ENCODE assay signal across 8 mouse cellular contexts in genomic region chr4:155624338-155625291, GRCm38 (mm10). TPM values are rescaled to one million over a fixed set of nuclear protein-coding genes. Genes with fewer than 3 reads are reported as not detected.
A peak's percentile ranks its signal among the peaks of the same experiment; 100 is the strongest.
DNase-seq lines count a peak whose midpoint lies in the region; ATAC-seq lines count a peak whose summit lies in the region.

TSS of gene Cdk11b (plus strand) at chr4:155624854.

- peak within 1 kb of the TSS; percentile 78 for H3K4me2 ChIP-seq in kidney, embryonic 15.5 days

- H3K4me3 ChIP-seq in heart, embryonic 10.5 days: peak within 1 kb of the TSS; percentile 96
- H3K4me3 ChIP-seq in kidney, embryonic 15.5 days (replicated peaks): peak within 1 kb of the TSS; percentile 91

- H3K9ac ChIP-seq in kidney, embryonic 15.5 days: peak within 1 kb of the TSS; percentile 82

- DNase-seq in B cell, adult 2 months: peak; percentile 93 to 94
- peak; percentile 100 for DNase-seq in brain, adult 2 months (ENCODE audit: low read depth, low spot score)
- DNase-seq in heart, embryonic 10.5 days (ENCODE audit: low spot score): peak; percentile 99
- peak; percentile 96 for DNase-seq in liver
- peak; percentile 91 to 95 for DNase-seq in spleen, postnatal 4 days (ENCODE audit: low spot score in 2 of 2)

- H3K4me1 ChIP-seq in heart, embryonic 10.5 days: peaks cover 4% of the 10 kb centered on the region
- H3K4me1 ChIP-seq in kidney, embryonic 15.5 days: peaks cover 11% of the 10 kb centered on the region

- WGBS in heart, embryonic 10.5 days: under 1% methylated on average over 84 of the region's 84 CpGs
- WGBS in kidney, embryonic 15.5 days: under 1% methylated on average over 84 of the region's 84 CpGs

- H3K27ac ChIP-seq in heart, embryonic 10.5 days: peak within 1 kb of the TSS; percentile 88
- peak within 1 kb of the TSS; percentile 96 for H3K27ac ChIP-seq in kidney, embryonic 15.5 days

- no peaks in the 10 kb centered on the region for H3K9me3 ChIP-seq in heart, embryonic 10.5 days
- H3K9me3 ChIP-seq in kidney, embryonic 15.5 days (replicated peaks): no peaks in the 10 kb centered on the region

- peaks cover 47% of the 10 kb centered on the region for H3K36me3 ChIP-seq in heart, embryonic 10.5 days
- H3K36me3 ChIP-seq in kidney, embryonic 15.5 days: peaks cover 52% of the 10 kb centered on the region

- no peaks in the 10 kb centered on the region for H3K27me3 ChIP-seq in heart, embryonic 10.5 days (ENCODE audit: insufficient read depth, poor library complexity, severe bottlenecking)
- no peaks in the 10 kb centered on the region for H3K27me3 ChIP-seq in kidney, embryonic 15.5 days

- ATAC-seq in erythroblast, adult 5-6 weeks (replicated peaks; ENCODE audit: low FRiP score, poor library complexity, severe bottlenecking): peak; percentile 98
- peak; percentile 100 for ATAC-seq in kidney, embryonic 15.5 days (replicated peaks; ENCODE audit: low FRiP score)
- ATAC-seq in monocyte, adult 5-6 weeks (replicated peaks; ENCODE audit: insufficient number of reproducible peaks, low FRiP score, low TSS enrichment, poor library complexity, severe bottlenecking): peak; percentile 99

RNA-seq across cellular contexts. Expression of gene Cdk11b, which starts in this region (rescaled TPM):
- 23.0 and 24.8 TPM in 2 replicates for total RNA-seq in erythroblast, adult 5-6 weeks (2015; ENCODE audit: low replicate concordance)
- total RNA-seq in erythroblast, adult 5-6 weeks (2017; ENCODE audit: low replicate concordance): 20.7 and 51.7 TPM in 2 replicates
- 48.6 and 60.2 TPM in 2 replicates for polyA plus RNA-seq in heart, embryonic 10.5 days (2016; fragmentation: Nextera tagmentation; extraction: Ambion mirVana)
- polyA plus RNA-seq in kidney, embryonic 15.5 days (2015; fragmentation: Nextera tagmentation; extraction: Ambion mirVana): 63.4 and 64.8 TPM in 2 replicates
- total RNA-seq in monocyte, adult 5-6 weeks (2017): 145 to 205 TPM (median 169 TPM) in 3 replicates

Comparison
In these comparisons a context has a peak if more than half of its experiments do, and no peak if none do; other contexts are left out.
1. Peak in every context shown above with its lines: DNase-seq, ATAC-seq, H3K4me3 ChIP-seq and H3K27ac ChIP-seq.